ENCODE assay signal across 7 mouse cellular contexts in genomic region chr4:108031502-108032351, GRCm38 (mm10).
DNase-seq lines count a peak whose midpoint lies in the region; ATAC-seq and TF ChIP-seq lines count a peak whose summit lies in the region.

No protein-coding gene starts in this region.

- no peaks in the 10 kb centered on the region for H3K36me3 ChIP-seq in ES-E14 (ENCODE audit: control insufficient read depth, insufficient read depth, low read length, poor library complexity, severe bottlenecking)
- no peaks in the 10 kb centered on the region for H3K36me3 ChIP-seq in forebrain, postnatal 0 days (ENCODE audit: insufficient read depth)
- no peaks in the 10 kb centered on the region for H3K36me3 ChIP-seq in hindbrain, embryonic 10.5 days
- no peaks in the 10 kb centered on the region for H3K36me3 ChIP-seq in midbrain, embryonic 10.5 days
- no peaks in the 10 kb centered on the region for H3K36me3 ChIP-seq in small intestine, adult 2 months (ENCODE audit: control insufficient read depth, insufficient read depth, low read length)

- peaks cover 0 to 9% of the 10 kb centered on the region in 2 experiments; a peak in 1 of 4 replicates for H3K4me1 ChIP-seq in ES-E14 (ENCODE audit: control insufficient read depth in 2 of 2, insufficient read depth in 2 of 2, low read length in 2 of 2, poor library complexity in 1 of 2)
- H3K4me1 ChIP-seq in forebrain, postnatal 0 days (ENCODE audit: insufficient read depth): no peaks in the 10 kb centered on the region
- peaks cover 18% of the 10 kb centered on the region for H3K4me1 ChIP-seq in hindbrain, embryonic 10.5 days (replicated peaks)
- H3K4me1 ChIP-seq in midbrain, embryonic 10.5 days: peaks cover 18% of the 10 kb centered on the region
- peaks cover 23% of the 10 kb centered on the region for H3K4me1 ChIP-seq in small intestine, adult 2 months (ENCODE audit: control insufficient read depth, insufficient read depth, insufficient read length, low read length)

- no peak for DNase-seq in ES-E14 (ENCODE audit: low read depth, low spot score)
- peak; percentile 69 for DNase-seq in adrenal gland, postnatal 14 days
- peak; percentile 49 for DNase-seq in forebrain, postnatal 0 days
- DNase-seq in hindbrain, embryonic 10.5 days (ENCODE audit: low spot score): peak; percentile 33
- DNase-seq in left cerebral cortex, postnatal 25 days (ENCODE audit: low spot score in 2 of 2): peak; percentile 69 to 70
- peak; percentile 29 for DNase-seq in midbrain, embryonic 10.5 days (ENCODE audit: low spot score)

- peak; percentile 9; the same call in 1 of the 2 replicates for TF ChIP-seq POLR2A in small intestine, adult 2 months (IDR thresholded peaks at IDR 0.05; ENCODE audit: low read depth, low read length)

- ATAC-seq in forebrain, postnatal 0 days: peak; percentile 53; the same call in 1 of the 2 replicates

- peak overlapping the region; percentile 99 for H3K4me2 ChIP-seq in forebrain, postnatal 0 days (ENCODE audit: low read depth)

- TF ChIP-seq CTCF in forebrain, postnatal 0 days (IDR thresholded peaks at IDR 0.05; ENCODE audit: low read depth): no peak
- no peak for TF ChIP-seq CTCF in small intestine, adult 2 months (IDR thresholded peaks at IDR 0.05; ENCODE audit: extremely low read depth, insufficient read length, insufficient replicate concordance, low read depth, low read length)

- intact Hi-C loops in left cerebral cortex, postnatal 25 days (cut with DNase I): loop anchor here (2.0 kb wide), 2 partner anchors 47 to 89 kb away; no protein-coding TSS in a partner anchor

- H3K27me3 ChIP-seq in forebrain, postnatal 0 days (ENCODE audit: insufficient read depth, low read length): peaks cover 9% of the 10 kb centered on the region; the same call in 1 of the 2 replicates
- peaks cover 71% of the 10 kb centered on the region for H3K27me3 ChIP-seq in hindbrain, embryonic 10.5 days (ENCODE audit: insufficient read depth, poor library complexity, severe bottlenecking)
- peaks cover 76% of the 10 kb centered on the region for H3K27me3 ChIP-seq in midbrain, embryonic 10.5 days (ENCODE audit: low read depth, poor library complexity, severe bottlenecking)
- no peaks in the 10 kb centered on the region; the same call in 1 of the 2 replicates for H3K27me3 ChIP-seq in small intestine, adult 2 months (ENCODE audit: control insufficient read depth, insufficient read depth, low read length)

- H3K27ac ChIP-seq in ES-E14 (ENCODE audit: insufficient read depth, low read depth, low read length, poor library complexity, severe bottlenecking): no peak overlapping the region
- H3K27ac ChIP-seq in forebrain, postnatal 0 days (ENCODE audit: low read depth, low read length): no peak overlapping the region
- H3K27ac ChIP-seq in hindbrain, embryonic 10.5 days: peak overlapping the region; percentile 63
- peak overlapping the region; percentile 61 for H3K27ac ChIP-seq in midbrain, embryonic 10.5 days (replicated peaks)
- H3K27ac ChIP-seq in small intestine, adult 2 months (ENCODE audit: insufficient read depth, low read depth, low read length): peak overlapping the region; percentile 25

- no peaks in the 10 kb centered on the region for H3K9me3 ChIP-seq in ES-E14 (ENCODE audit: control insufficient read depth, insufficient read depth, low read depth, low read length)
- no peaks in the 10 kb centered on the region for H3K9me3 ChIP-seq in forebrain, postnatal 0 days (ENCODE audit: low read length)
- H3K9me3 ChIP-seq in hindbrain, embryonic 10.5 days: no peaks in the 10 kb centered on the region
- H3K9me3 ChIP-seq in midbrain, embryonic 10.5 days (replicated peaks): no peaks in the 10 kb centered on the region

- in situ Hi-C loops in ES-E14 (cut with MboI; ENCODE audit: low sequenced_read_pairs in 2 of 2, unreplicated experiment in 2 of 2): no loop called here

- peak overlapping the region; percentile 28; the same call in 1 of the 2 replicates for H3K9ac ChIP-seq in ES-E14 (ENCODE audit: insufficient read depth, low read depth, low read length, poor library complexity, severe bottlenecking)
- H3K9ac ChIP-seq in forebrain, postnatal 0 days: peak overlapping the region; percentile 59

- H3K4me3 ChIP-seq in ES-E14 (ENCODE audit: insufficient read depth in 1 of 2, low read depth in 1 of 2, low read length in 2 of 2, poor library complexity in 1 of 2, severe bottlenecking in 1 of 2): peak overlapping the region; percentile 74 to 78
- H3K4me3 ChIP-seq in forebrain, postnatal 0 days (ENCODE audit: low read depth, low read length): peak overlapping the region; percentile 57
- H3K4me3 ChIP-seq in hindbrain, embryonic 10.5 days: peak overlapping the region; percentile 62
- H3K4me3 ChIP-seq in midbrain, embryonic 10.5 days: peak overlapping the region; percentile 59
- peak overlapping the region; percentile 75 for H3K4me3 ChIP-seq in small intestine, adult 2 months (ENCODE audit: low read depth, low read length)

- 2% methylated on average over 79 of the region's 86 CpGs for WGBS in forebrain, postnatal 0 days
- 1% methylated on average over 86 of the region's 86 CpGs for WGBS in hindbrain, embryonic 10.5 days
- under 1% methylated on average over 82 of the region's 86 CpGs for WGBS in midbrain, embryonic 10.5 days
- WGBS in small intestine, adult 2 months: under 1% methylated on average over 75 of the region's 86 CpGs

TF ChIP-seq in ES-E14, 5 proteins besides CTCF, POLR2A, EP300 and RAD21:
- TF ChIP-seq ZNF384 (IDR thresholded peaks at IDR 0.05; ENCODE audit: low read depth, low read length) (no peak), CHD2 (IDR thresholded peaks at IDR 0.05; ENCODE audit: low read depth, low read length) (no peak), ZC3H11A (IDR thresholded peaks at IDR 0.05; ENCODE audit: borderline replicate concordance, low read depth, low read length) (no peak), HCFC1 (IDR thresholded peaks at IDR 0.05; ENCODE audit: borderline replicate concordance, insufficient read depth, low read length) (no peak), MAFK (IDR thresholded peaks at IDR 0.05; ENCODE audit: insufficient read depth, low read depth, low read length) (no peak)

Comparison
In these comparisons a context has a peak if more than half of its experiments do, and no peak if none do; other contexts are left out.
1. H3K27ac ChIP-seq: peak in hindbrain, embryonic 10.5 days (single experiment), midbrain, embryonic 10.5 days (single experiment) and small intestine, adult 2 months (single experiment); none in ES-E14 (single experiment) and forebrain, postnatal 0 days (single experiment).
2. Peak in every context shown above with its lines, with median percentiles within 50 percentile points of each other: H3K4me3 ChIP-seq.